Mouse (Mus musculus) ovary, adult 18-20 months (tissue): ENCODE results near the gene Twsg1.

Experiments
- DNase-seq: peaks from one replicate; pipeline ENCODE4 v3.0.0; 2022; ENCODE audit warnings: low spot score, mixed read lengths

The Twsg1 gene

GRCm38 (mm10) chr17:65886571-65886970 is 64.5 kb downstream of the Twsg1 start:
- DNase-seq: no peak

GRCm38 (mm10) chr17:65885697-65886529 is 65.1 kb downstream of the Twsg1 start, which contains the start of gene Ralbp1:
Gene Ralbp1 (minus strand): TSS chr17:65885798.
- no peak for DNase-seq

DNA sequence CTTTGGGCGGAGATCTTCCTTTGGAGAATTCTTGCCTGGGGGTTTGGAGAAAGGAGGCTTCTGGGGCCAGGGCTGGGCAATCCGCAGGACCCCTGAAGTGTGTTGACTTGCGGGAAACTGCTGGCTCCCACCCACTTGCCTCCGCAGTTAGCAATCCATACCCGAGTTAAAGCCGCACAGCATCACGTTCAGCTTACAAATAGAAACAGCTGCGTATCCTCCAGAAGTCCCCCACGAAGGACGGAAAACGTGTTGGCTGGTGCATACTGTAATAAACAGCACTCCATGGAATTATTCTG is 65.7 kb downstream of the Twsg1 start:
- DNase-seq: no peak

DNA sequence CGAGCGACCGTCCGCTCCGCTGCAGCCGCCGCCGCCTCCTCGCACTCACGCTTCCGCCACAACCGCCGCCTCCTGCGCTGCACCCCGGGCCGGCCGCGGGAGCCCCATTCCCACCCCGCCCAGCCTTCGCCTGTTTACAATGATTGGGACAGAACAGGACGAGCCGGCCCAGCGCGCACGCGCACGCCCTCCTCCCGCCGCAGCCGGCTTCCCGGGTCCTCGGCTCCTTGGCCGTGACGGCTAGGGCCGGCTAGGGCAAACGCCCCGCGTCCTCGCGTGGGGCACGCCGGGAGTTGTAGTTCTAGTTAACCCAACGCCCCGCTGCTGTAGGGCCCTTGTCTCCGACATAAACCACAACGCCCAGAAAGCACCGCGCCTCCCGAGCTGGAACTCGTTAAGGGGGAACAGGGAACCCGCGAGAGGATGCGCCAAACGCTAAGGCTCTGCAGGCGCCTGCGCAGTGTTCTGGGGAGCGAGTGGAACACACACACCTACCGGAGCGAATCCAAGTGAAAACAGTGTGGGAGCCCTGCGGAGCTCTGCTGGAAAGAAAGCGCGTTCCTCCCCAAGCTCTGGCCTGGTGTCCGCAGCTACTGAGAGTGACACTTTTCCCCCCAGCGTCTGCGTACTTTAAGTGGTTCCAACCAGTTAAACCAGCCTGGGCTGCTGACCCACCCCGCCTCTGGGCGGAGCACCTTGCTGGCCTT is 66.2 kb downstream of the Twsg1 start:
- DNase-seq: peak; percentile 100

DNA sequence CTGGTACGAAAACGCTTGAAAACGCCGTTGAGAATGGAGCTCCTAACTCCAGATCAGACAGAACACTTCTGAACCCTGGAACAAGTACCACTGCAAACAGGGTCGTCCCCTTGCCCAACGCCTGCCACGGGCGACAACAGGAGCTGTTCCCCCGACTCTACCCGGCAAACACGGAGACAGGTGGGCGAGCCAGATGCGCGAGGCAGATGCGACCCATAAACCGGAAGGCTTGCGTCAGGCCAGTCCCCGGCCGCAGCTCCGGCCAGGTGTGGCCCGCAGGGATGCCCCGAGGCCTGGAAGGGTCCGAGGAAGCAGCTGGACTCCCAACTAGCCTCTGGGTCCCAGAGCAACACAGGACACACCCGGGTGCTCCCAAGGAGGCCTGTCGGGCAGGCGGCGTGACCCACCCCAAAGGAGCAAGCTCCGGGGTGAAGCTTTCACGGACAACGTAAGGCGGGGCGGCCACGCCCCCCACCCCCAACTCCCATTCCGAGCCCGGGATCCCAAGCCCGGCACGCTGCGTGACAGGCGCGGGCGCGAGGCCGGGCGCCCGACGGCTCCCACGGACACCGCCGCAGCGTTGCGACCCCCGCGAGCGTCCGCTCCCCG is 66.9 kb downstream of the Twsg1 start:
- DNase-seq: peak; percentile 21

GRCm38 (mm10) chr17:65877026-65877425 is 74.0 kb downstream of the Twsg1 start:
- DNase-seq: no peak

GRCm38 (mm10) chr17:65873834-65874233 is 77.2 kb downstream of the Twsg1 start:
- no peak for DNase-seq

DNA sequence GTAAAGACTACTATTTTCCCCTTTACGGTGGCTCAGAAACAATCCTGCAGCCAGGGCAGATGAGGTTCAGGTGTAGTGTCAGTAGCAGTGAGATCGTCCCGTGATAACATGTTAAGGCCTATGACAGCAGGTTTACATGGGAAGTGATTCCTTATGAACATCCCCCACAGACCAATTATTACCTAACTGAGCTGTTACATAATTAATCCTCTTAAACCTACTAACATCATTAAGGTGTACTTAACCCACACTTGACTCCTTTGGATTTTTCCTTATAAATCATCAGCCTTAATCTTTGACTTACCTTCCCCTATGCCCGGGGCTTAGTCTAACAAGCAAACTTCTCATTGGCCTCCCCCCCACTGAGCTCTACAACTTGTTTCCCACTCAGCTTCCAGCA is 77.9 kb downstream of the Twsg1 start:
- DNase-seq: no peak

GRCm38 (mm10) chr17:65872652-65873051 is 78.4 kb downstream of the Twsg1 start:
- no peak for DNase-seq

- no peak for DNase-seq
Observed at GRCm38 (mm10) chr17:65872051-65872450, 79.0 kb downstream of the Twsg1 start.
